Mouse (Mus musculus): ENCODE data around the gene Omp.

The Omp gene

GRCm38 (mm10) chr7:98139216-98139615 is 6.1 kb downstream of the Omp start:
- DNase-seq, result no peak

GRCm38 (mm10) chr7:98137995-98138394 is 7.3 kb downstream of the Omp start:
- no peak for DNase-seq

DNA sequence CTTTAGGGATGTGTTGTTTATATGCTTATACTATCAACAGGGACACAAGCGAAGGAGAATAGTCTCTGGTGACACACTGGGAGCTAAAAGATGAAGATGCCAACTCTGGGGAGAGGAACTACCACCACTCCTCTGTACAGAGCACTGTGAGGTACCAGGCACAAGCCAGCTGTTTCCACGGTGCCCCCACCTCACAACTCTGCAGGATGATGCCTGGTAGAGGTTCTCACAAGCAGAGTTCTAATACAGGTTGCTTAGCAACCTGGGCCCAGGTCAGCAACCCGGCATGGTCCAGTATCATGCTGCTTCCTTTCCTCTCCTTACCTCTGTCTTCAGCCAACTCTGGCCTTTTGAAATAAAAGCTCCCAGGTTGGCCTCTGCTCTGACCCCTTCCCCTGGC is 7.7 kb downstream of the Omp start:
- DNase-seq, result no peak

DNA sequence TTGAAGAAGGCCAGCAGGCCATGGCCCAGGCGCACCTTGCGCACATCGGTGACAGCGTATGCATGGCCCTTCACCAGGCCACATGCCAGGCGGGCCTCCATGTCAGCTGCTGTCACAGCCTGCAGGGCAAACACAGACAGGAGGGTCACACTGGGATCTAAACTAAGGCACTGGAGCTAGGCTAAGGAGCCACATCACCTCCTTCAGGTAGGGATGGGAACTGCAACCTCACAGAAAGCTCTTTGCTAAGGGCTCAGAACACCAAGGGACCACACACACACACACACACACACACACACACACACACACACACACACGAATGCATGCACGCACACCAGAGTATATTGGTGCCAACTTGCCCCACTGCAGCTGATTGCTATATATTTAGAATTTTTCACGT is 13.6 kb downstream of the Omp start:
- DNase-seq, result no peak

GRCm38 (mm10) chr7:98125473-98125872 is 19.8 kb downstream of the Omp start:
- no peak for DNase-seq

- DNase-seq, result no peak
Measured at GRCm38 (mm10) chr7:98124701-98125100, 20.6 kb downstream of the Omp start.

DNA sequence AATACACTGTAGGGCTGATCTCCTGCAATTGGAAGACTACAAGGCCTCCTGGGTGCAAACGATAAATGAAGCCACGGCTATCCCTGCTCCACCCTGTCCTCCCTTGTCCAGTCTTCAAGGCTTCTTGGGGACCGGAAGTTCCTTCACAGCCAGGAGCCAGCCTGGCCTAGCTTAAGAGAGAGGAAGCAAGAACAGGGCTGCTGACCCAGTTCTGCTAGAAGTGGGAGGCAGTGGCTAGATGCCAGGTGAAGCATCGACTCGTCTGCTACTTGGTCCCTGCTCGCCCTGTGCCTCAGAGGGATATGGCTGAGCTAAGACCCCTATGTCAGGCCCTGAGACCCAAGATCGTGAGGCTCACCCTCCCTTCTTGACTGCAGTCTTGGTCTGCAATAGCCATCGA is 23.6 kb downstream of the Omp start:
- no peak for DNase-seq

- no peak for DNase-seq
Measured at GRCm38 (mm10) chr7:98121241-98121640, 24.1 kb downstream of the Omp start.

DNA sequence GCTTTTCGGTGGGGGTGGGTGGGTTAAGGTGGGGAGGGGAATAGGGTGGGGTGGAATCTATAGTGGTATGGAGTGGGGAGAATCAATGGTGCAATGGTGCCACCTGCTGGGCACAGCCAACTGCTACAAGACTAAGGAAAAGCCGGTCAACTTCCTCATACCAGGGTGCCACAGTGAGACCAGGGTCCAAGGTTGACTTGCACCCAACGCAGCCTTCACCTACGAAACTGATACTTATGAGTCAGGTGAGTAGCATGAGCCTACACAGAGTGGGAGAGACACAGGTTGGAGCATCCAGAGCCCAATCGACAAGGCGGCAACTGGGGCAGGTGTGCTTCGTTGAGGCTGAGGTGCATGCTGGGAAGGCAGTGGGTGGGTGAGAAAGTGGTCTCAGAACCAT is 25.0 kb downstream of the Omp start:
- peak; percentile 72 for DNase-seq

DNA sequence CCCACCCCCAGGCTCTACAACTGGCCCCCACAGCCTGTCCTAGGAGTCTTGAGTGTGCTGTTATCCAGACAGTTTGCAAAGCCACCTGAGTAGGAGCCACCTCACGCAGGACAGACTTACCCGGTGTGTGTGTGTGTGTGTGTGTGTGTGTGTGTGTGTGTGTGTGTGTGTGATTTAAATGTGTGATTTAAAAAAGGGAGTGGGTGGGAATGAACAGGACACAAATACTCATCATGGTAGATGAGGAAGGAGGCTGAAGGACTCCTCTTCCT is 25.4 kb downstream of the Omp start:
- no peak for DNase-seq

DNA sequence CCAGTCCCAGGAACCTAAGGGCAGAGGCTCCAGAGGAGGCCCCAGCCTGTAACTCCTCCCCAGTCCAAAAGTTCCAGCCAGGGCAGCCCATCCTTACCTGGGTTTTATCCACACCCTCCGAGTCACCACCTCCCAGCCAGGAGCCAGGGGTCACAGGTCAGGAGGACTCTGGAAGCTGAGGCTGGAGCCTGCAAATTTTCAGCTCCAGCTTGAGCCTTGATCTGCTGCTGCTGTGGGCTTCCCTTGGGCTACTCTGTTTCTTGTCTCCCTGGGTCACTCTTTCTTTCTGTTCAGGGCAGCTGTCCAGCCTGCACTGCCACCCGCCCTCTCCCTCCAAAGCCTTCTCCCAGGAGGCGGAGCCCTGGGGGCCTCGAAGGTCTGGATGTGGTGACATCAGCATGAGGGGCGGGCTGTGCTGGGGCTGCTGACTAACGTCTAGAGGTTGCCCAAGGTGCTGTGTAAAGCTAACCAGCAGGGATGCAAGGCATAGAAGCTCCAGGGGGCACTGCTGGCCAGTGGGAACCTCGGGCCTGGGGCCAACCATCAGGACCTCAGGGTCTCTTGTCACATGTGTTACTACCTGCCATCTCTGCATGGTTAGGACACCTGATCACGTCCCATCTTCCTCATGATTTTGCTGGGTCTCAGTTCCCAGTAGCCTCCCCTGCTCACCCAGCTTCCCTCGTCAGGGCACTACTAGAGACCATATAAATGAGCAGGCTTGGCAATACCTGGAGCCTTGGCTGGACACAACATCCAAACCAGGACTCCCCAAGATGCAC is 25.9 kb downstream of the Omp start, which contains the start of gene Myo7a:
Gene Myo7a, minus strand, starts transcription at position 346 of the 782 bp plus-strand sequence.
- no peak for DNase-seq

DNA sequence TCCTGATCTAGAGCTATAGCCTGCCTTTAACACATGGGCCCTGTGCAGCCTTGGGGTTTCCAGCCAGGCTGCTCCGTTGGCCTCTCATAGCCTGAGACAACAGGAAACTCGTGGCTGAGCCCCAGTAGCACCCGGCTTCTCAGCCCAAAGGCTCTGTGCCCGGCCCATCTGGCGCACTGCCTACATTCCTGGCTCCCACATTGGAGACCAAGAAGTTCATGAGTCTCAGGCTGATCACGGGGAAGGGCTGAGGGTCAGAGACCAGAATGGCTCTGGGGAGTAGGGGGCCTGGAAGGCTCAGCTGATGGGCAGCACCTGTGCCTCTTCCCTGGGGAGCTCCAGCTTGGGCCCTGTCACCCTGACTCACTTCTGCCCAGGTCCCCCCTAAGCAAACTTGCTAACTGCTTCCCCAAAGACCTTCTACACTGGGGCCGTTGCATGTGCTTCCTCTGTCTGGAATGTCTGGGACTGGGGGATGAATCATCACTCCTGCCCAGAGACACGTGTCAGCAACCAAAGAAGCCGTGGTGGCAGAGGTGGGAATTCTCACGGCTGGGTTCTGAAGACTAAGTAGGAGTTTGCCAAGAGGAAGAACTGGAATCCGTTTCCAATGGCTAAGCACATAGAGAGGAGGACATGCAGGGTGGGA is 28.2 kb downstream of the Omp start:
- DNase-seq, result peak; percentile 63

DNA sequence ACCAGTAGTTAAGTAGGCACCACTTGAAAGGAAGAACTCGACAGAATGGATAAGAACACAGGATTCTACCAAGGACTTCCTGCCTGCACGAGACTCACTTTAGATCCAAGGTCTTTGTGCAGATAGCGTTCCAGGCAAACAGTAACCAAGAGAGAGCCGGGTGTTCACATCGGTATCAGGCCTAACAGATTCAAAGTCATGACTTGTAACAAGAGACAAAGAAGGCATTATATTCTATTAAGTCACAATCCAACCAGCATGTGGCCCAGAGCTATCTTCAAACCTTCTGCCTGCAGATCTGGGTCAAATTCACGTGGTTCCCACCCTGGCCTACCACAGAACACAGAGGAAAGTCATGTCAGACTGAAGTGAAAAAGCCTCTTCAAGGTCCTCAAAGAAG is 30.6 kb downstream of the Omp start:
- DNase-seq, result no peak

- DNase-seq, result peak; percentile 45
Measured at GRCm38 (mm10) chr7:98111233-98111632, 34.1 kb downstream of the Omp start.

DNA sequence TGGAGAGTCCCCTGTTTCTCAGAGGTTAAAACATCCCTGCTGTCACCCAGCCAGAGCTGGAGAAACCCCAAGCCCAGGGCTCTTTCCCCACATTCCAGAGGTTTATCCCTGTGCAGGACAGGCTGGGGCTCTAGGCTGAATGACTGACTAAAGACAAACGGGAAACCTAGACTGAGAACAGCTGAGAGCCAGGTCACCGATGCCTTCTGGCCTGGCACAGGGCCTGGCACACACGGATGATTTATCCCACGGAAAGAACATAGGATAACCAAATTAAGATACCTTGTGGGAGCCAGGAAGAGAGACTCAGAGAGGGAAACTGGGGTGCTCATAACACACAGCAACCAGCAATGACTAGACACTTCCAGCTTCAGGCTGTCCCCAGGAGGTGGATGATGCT is 35.5 kb downstream of the Omp start:
- DNase-seq, result peak; percentile 65

DNA sequence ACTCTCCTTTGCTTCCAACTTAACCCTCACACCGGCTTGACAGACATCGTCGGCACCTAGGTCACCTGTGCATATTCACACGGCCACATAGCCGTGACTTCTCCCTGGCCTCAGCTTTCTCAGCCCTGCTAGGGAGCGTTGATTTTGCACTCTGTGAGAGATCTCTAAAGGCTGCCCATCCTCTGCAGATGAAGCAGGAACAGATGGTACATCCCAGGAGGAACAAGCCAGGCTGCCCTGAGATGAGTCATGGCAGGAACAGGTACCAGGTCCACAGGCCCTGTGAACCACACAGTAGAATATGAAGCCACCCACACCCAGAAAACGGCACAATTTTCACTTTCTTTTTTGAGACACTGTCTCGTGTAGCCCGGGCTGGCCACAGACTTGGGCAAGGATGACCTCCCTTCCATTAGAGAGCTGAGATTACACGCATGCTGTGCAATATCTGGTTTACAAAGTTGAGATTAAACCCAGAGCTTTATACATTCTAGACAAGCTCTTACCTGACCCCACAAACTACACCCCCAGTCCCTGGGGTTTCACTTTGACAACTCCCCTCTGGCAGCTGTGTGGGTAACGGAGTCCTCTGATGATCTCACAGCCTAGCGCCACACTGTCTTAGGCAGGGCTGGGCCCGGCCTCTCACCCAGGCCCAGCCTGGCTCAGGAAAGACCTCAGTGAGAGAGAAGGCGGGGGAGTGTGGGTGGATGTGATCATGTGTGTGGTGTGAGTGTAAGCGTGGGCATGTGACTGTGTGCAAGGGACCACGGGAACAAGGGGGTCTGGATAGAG is 36.5 kb downstream of the Omp start:
- peak; percentile 85 for DNase-seq

DNA sequence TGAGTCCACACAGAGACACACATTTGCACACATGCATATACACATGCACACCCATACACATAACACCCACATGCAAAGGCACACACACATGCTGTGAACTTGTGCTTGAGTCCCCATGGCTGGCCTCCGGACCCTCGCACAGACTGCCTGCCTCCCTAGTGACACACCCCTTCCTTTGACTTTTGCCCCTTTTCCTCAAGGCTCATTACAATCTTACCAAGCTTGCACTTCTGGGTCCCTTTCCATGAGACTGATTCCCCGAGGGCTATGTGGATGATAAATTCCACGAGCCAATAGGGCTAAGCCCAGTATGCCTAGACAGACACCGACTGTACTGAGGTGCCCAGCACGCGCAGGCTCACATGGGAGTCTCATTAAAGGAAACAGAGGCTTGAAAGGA is 39.0 kb downstream of the Omp start:
- DNase-seq, result peak; percentile 19

DNA sequence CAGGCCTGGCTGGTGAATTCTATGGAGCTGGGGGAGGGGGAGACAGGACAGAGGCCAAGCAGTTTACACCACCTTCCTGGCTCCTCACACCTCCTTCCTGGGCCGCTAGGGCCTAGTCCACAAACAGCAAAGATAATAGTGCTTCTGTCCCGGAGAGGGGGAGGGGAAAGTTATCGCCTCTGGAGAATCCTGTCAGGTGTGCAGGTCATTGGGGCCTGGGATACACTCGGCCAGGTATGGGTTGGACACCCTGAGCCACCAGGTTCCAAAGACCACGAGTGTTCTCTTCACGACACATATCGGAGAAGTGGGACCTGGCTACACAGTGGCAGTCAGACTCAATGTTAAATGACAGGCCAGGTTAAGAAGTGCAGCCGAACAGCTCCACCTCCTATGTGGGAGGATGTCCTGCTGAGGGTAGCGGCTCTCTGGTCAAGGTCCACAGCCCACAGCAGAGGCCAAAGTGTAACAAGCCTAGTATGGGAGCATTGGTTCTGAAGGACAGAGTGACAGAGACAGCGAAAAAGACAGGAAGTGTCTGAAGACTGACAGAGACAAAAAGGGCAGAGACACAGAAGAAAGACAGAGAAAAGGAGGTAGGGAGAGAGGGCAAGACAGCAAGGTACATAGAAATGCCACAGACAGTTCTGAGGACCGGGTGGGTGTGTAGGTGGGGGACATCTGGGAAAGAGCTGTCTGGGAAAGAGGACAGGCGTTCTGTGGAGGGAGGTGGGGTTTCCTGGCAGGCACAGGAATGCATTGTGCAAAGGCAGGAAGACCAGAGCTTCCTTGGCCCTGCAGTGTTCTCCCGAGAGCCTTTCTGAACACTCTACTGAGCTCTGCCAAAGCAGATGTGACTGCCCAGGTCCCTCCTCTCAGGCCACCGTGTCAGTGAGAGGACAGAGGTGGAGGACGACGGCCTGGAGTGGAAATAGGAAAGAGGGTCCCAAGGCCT is 40.5 kb downstream of the Omp start:
- peak; percentile 45 for DNase-seq

DNA sequence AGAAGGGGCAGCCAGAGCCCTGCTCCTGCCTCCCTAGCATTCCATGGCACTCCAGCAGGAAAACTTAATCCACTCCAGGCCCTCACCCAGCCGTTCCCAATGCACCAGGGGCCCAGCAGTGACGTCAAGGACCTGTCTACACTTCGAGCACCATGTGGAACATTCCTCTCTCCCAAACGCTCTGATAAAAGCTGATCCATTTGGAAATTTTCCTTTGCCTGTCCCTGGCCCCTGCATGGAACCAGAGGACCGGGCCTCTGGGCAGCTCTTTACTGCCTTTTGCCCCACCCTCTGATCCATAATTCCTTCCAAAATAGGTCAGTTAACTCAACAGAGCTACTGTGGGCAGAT is 41.4 kb downstream of the Omp start:
- no peak for DNase-seq

GRCm38 (mm10) chr7:98103002-98103941 is 42.0 kb downstream of the Omp start:
- DNase-seq, result peak; percentile 85

- DNase-seq, result no peak
Measured at GRCm38 (mm10) chr7:98102488-98102887, 42.8 kb downstream of the Omp start.

- no peak for DNase-seq
Measured at GRCm38 (mm10) chr7:98097557-98097956, 47.7 kb downstream of the Omp start.
